Mouse (Mus musculus): ENCODE measurements around the gene Gm11127. TPM values are rescaled to one million over a fixed set of nuclear protein-coding genes. Genes with fewer than 3 reads are reported as not detected.
"Not testable (repeated sequence)": the region's sequence is repeated elsewhere in the genome, so short reads cannot be mapped to it uniquely, and the experiment has no call there.

Gm11127 gene
- total RNA-seq (2021), result 1 to 10 TPM; 4.1 to 6.1 TPM
- long read RNA-seq, experiment 1, result 0 reads
- long read RNA-seq, experiment 2, result 0 reads

GRCm38 (mm10) chr17:36058362-36058761 lies at the start of gene Gm11127:
Gm11127 (minus strand) TSS chr17:36058371.
- not testable (repeated sequence) for DNase-seq

- DNase-seq, result not testable (repeated sequence)
These were observed 43.9 kb upstream of the Gm11127 start for GRCm38 (mm10) chr17:36102091-36102490.

GRCm38 (mm10) chr17:36099603-36100002 lies 41.4 kb upstream of the Gm11127 start:
- not testable (repeated sequence) for DNase-seq

DNA sequence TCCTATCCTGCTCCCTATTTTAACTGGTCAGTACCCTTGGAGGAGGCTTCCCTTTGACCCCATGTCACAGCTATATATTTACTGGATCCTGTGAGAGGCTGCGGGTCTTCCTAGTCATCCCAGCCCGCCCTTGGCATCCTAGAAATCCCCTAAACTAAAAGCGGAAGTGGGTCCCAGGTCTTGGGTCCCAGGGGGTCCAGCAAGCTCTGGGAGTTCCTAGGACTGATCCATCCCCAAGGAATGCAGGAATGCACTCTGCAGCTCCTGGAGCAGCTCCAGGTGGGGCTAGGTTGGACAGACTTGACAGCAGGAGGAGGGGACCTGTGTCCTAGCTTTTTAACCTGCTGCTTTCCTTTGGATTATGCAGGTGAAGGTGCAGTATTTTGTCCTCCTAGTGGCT lies 35.8 kb upstream of the Gm11127 start:
- DNase-seq, result no peak

GRCm38 (mm10) chr17:36092520-36092919 lies 34.3 kb upstream of the Gm11127 start:
- not testable (repeated sequence) for DNase-seq

DNA sequence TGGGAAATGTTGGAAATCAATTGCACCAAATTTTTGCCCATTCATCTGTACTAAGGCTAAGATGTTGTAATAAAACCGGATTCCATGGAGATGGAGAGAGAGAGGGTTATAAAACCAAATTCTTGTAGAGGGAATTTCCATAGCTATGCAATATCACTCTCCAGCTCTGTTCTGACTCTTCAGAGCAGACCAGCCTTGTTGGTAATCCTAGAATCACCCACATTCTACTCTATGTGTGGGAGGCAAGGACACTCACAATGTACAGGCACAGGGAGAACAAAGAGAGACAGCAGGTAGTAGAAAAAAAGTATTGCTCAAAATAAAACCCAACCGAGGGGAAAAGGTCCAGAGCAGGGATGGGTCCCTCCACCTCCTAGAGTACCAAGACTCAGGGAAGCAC lies 33.8 kb upstream of the Gm11127 start:
- not testable (repeated sequence) for DNase-seq

GRCm38 (mm10) chr17:36085976-36086375 lies 27.8 kb upstream of the Gm11127 start:
- not testable (repeated sequence) for DNase-seq

- no peak for DNase-seq
These were observed 25.8 kb upstream of the Gm11127 start for GRCm38 (mm10) chr17:36083870-36084451.

DNA sequence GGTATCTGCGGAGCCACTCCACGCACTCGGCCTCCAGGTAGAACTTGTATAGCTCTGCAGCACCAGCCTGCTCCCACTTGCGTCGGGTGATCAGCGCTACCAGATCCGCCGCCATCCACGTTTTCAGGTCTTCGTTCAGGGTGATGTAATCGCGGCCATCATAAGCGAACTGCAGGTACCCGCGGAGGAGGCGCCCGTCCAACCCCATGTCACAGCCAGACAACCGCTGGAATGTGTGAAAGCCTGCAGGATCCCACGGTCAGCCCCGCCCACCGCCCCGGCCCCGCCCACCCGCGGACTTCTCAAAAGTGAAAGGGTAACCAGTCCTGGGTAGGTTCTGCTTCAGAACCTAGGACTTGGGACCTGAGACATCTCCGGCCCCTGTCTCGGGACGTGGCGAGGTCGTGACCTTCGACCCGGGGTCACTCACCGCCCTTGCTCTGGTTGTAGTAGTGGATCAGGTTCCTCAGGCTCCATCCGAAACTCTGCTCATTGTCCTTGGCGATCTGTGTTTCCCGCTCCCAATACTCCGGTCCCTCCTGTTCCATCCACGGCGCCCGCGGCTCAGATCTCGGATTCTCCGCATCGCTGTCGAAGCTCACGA lies 25.2 kb upstream of the Gm11127 start:
- DNase-seq, result peak; percentile 25 to 41

DNA sequence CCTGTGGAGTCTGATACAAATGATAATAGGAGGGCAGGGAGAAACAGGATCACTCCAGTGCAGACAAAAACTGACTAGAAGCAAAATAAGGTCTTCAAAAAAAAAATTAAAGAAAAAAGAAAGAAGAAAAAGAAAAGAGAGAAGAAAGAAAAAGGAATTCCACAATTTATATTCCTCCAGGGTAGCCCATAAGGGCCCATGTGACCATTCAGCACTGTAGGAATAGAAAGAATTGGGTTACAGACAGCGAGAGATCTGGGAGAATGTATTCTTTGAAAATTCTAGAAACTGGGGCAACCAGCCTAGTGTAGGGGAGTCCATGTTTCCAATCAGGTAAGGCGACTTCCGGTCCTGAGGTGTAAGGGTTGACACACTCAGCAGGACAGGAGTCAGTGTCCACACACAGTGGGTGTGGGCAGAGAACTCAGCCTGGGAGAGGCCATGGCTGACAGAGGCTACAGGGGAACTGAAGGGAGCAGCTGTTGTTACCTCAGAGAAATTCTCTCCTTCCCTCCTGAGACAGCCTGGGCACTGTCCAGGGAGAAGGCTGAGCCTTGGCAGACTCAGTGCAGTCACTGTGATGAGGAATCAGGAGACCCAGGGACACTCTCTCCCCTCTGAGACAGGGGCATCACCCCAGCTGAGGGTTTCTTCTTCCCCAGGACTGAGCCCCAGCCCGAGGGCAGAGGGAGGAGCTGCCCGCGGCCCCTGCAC lies 24.5 kb upstream of the Gm11127 start:
- DNase-seq, result not testable (repeated sequence)

GRCm38 (mm10) chr17:36081901-36082300 lies 23.7 kb upstream of the Gm11127 start:
- not testable (repeated sequence) for DNase-seq

GRCm38 (mm10) chr17:36060829-36061228 lies 2.7 kb upstream of the Gm11127 start:
- peak; percentile 91 to 95 for DNase-seq

GRCm38 (mm10) chr17:36057927-36058326 lies 244 bp downstream of the Gm11127 start:
- DNase-seq, result not testable (repeated sequence)

- peak in 1 of 2 experiments; percentile 20 for DNase-seq
These were observed 14.9 kb downstream of the Gm11127 start for GRCm38 (mm10) chr17:36043286-36043685.

DNA sequence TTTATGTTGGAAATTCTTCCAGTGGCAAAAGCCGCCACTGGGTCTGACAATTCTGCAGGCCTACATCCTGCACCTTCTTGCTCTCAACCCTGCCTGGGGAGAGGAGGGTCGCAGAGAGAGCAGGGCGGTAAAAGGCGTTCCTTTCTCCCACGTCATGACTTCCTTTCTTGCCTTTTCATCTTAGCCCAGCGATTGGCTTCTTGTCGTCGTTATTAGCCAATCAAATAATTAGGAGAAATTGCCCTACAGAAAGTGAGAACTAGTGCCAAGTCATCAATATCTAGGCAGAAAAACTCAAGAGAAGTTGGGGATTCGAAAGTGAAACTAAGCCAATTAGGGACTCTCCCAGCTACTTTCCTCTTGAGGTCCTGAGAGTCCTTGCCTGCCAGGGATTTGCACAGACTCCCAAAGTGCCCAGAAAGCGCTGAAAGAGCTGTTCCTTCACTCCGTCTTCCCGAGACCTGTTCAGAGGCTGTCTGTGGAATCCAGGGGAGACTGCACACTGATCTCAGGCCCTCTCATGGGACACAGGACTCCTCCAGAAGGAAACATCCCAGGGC lies 15.5 kb downstream of the Gm11127 start, which contains the start of the genes H2-T22 and Gm6034:
TSS of gene H2-T22 (minus strand) at position 138 of the 560 bp plus-strand sequence.
TSS of gene Gm6034 (plus strand) at position 352 of the 560 bp plus-strand sequence.
- DNase-seq, result peak; percentile 74 to 76

- peak in 1 of 2 experiments; percentile 29 for DNase-seq
These were observed 16.1 kb downstream of the Gm11127 start for GRCm38 (mm10) chr17:36042055-36042454.

DNA sequence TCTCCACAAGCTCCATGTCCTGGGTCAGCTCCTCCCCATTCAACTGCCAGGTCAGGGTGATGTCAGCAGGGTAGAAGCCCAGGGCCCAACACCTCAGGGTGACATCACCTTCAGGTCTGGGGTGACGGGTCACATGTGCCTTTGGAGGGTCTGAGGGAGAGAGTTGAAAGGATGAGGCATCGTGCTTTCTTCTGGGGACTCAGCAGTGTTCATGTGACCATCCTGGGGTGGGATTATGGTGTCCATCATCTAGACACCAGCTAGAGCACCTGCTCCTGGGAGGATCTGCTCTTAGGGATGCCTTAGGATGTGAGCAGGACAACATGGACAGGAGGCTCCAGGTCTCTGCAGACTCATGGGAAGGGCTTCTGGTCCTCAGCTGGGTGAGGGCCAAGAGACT lies 17.6 kb downstream of the Gm11127 start:
- not testable (repeated sequence) for DNase-seq

GRCm38 (mm10) chr17:36036126-36036525 lies 22.0 kb downstream of the Gm11127 start:
- not testable (repeated sequence) for DNase-seq

DNA sequence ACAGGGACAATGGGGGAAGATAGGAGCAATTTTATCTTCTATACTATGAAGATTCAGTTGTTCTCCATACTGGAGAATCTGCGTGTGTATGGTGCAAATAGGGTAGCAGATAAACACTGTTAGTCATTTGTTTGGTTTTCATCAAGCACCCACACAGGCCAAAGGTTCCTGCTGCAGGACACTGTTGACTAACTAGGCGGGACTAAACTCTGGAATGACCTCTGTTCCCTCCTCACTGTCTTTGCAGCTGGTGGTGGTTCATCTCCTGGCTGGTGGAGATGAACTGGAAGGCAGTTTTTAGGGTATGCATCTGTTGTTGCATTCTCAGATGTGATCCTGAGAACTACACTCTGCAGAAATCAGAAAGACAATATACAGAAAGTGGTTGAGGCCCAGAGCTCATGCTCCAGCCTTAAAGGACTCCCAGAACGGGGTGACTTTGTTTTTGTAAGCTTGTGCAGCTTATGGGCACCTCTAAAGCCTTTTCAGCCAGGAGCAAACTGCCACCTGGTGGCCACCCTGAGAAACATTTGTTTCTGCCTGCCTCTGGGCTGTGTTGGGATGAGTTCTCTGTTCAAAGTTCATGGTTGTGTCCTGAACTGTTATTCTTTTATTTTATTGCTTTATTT lies 23.0 kb downstream of the Gm11127 start:
- peak; percentile 80 to 83 for DNase-seq

- DNase-seq, result not testable (repeated sequence)
These were observed 23.6 kb downstream of the Gm11127 start for GRCm38 (mm10) chr17:36034524-36034923.

DNA sequence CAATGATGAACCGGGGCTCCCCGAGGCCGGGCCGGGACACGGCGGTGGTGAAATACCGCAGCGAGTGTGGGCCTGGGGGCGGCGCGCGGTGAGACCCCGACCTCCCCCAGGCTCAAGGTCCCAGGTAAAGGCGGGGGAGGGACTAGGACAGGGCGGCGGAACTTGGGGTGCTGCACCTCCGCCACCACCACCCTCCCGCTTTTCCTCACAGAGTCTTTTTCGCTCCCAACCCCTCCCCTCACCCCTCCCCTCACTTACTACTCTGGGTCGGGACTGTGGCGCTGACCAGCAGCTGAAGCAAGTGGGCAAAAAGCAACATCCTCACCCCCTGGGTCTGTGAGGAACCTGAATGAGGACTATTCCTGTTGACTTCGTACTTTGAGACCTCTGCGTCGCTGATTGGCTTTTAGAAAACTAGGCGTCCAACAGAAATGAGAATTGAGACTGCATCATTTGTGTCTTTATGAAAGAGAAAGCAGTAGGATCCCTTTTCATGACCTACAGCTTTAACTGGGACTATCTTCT lies 25.8 kb downstream of the Gm11127 start, which contains the start of gene H2-T23:
TSS of gene H2-T23 (minus strand) at position 505 of the 525 bp plus-strand sequence.
- DNase-seq, result peak; percentile 56 to 74
